Mouse (Mus musculus): ENCODE data around the gene Sept9.

Sept9 gene

DNA sequence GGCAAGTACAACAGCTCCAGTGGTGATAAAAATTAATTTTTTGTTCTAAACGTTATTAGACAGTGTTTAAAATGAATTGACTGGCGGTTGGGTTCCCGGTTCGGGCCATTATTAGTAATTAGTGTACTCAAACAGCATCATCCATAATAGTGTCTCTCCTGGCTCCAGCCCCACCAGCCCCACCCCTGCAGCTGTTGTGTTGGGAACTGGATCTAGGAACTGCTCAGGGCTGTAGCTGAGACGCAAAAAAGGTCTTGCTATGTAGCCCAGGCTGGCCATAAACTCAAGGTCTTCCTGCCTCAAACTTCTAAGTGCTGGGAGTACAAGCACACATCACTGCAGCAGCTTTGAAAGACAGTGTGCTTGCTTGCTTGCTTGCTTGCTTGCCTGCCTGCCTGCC, 180.3 kb downstream of the Sept9 start:
- DNase-seq (ENCODE audit: low spot score) = no peak

DNA sequence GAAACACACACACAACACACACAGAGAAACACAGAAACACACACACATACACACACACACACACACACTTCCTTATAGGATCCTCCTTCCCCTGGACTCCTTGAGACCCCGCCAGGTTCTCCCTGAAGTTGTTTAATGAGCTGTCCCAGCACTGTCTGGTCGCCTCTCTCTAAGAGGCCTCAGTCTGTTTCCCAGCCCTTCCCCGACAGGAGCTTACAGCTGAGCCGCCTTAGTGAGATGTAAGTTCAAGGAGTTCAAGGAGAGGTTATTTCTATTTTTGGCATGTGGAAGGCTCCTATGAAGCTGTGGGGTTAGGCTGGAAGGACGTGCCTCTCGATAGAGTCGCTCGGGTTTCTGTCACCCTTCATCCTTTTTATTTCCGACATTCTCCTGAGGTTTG, 184.8 kb downstream of the Sept9 start:
- DNase-seq (ENCODE audit: low spot score) = no peak

DNA sequence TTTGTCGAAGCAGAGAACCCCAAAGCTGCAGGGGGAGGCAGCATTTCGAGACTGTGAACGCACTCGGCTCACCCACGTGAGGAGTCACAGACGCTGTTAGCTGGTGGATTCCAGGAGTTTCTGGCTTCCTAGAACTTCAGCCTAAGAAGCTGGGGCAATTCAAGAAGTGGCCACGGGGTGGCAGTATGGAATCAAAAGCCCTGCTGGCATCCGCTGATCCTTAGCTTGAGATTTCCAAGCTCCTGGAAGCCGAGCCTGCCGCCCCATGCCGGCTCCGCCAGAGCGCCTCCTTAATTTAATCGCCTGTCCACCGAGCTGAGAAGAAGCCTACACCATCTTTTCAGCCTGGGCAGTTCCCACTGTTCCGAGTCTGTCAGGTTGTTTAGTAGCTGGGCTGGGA, 185.4 kb downstream of the Sept9 start:
- DNase-seq (ENCODE audit: low spot score) = peak; percentile 65

DNA sequence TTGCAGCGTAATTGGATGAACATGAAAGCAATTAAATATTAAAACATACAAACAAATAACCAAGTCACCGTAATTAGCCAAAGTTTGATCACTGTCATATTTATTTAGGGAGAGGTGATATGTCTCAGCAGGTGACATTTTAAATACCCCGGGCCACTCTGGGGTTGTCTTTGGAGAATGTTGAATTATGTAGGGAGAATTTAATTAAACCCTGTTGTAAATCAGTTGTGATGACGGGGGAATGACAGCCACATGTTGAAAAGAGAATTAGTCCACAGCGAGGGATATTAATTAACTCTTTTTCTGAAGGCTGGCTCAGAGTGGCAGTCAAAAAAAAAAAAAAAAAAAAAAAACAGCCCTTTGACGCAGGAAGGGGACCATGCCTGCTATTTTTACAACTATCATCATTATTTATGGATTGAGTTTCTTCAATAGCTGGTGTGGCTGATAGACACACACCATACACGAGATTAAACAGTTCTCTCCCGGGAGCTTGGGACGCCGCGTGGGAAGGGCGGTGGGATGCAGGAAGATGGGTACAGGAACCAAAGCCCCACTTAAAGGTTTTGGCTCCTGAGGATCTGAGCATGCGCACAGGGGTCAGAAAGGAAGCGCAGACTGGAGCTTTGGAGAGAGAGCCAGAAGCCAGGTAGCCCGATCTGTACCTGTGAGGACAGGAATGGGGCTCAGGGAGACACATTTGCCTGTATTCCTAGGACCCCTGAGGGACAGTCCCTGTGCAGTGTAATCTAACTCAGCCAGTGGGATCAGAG, 186.1 kb downstream of the Sept9 start:
- DNase-seq (ENCODE audit: low spot score) = no peak

DNA sequence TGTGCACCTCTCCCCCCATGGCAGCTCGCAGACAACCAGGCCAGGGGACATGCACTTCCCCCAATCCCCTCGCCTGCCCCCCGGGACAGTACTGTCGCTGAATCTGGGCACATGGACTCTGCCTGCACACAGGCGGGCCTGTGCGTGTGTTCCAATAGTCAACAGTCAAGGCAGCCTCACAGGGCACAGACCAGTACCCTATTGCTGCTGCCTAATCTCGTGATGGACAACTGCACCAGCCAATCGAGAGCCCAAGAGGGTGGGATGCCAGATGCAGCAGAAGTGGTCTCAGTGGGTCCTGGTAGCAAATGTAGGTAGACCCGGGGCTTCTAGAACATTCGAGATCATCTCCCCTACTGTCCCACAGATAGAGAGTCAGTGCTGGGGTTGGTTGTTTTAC, 187.8 kb downstream of the Sept9 start:
- no peak for DNase-seq (ENCODE audit: low spot score)

DNA sequence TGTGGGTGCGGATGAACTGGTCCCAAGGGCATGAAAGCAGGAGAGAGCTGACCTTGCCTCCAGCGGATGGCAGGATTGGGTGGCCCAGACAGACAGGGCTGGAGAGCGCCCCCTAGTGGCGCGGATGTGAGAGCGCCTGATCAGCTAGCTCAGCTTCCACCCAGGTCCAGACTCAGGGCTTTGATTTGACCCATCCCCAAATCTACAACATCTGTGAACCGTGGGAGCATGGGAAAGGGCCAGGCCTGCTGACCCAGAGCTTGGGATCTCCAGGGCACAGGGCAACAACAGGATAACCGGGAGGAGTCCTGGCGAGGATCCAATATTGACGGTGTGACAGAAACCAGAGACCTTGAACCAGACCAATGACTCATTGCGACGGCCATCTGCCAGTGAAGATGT, 190.5 kb downstream of the Sept9 start:
- peak; percentile 29 for DNase-seq (ENCODE audit: low spot score)

DNA sequence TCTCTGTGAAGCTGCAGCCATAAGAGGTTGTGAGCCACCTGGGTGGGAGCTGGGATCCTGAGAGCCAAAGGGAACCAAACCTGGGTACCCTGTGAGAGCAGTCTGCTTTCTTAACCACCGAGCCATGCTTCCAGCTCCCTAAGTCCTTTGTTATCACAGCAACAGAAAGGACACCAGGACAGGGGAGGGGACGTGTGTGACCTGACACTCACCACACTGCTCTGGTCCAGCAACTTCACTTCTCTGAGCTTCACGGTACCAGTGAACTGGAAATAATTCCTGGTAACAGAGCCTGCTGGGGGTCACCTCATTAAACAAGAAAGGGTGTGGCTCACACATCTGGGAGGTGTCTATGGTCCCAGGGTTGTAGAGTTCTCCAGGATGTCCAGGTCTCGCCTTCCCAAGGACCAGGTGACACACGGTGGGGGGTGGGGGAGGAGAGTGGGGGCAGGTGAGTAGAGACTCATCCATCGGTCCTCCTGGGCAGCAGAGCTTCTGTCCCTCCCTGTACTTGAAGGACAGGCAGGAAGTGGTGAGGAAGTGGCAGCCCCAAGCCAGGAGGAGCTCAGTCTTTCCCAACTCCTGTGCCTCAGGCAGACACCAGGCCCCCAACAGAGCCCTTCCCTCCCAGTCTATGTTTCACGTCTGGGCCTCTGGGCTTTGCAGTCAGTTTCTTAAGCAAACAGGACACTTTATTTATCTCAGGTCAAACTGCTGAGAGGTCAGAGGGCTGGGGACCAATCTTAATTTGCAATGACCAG, 191.5 kb downstream of the Sept9 start:
- DNase-seq (ENCODE audit: low spot score) = no peak

DNA sequence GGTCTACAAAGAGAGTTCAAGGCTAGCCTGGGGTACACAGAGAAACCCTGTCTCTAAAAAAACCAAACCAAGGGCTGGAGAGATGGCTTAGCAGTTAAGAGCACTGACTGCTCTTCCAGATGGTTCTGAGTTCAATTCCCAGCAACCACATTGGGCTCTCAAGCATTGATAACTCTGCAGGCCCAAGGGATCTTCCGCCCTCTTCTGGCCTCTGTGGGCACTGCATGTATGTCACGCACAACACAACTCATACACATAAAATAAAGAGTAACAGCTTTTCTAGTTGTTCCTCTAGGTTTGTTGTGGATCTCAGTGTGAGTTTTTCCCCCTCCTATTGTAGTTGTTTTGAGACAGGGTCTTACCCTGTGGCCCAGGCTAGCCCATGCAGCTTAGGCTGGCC, 192.8 kb downstream of the Sept9 start:
- DNase-seq (ENCODE audit: low spot score) = no peak

DNA sequence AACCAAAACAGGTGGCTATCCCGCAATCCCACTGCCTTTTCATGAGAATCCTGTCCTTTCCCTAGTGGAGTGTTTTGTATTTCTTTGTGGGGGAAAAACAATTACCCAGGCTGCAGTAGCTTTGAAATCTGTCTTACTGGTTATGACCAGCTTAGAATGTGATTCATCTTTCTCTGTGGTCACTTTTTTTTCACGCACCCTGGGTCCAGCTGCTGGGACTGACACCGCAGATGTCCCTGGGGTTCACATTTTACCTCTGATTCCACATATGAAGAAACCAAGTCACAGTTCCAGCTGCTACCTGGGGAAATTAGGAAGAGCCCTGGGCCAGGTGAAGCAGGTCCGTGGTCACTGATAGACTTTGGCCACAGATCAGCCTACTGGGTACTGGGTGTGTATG, 194.3 kb downstream of the Sept9 start:
- DNase-seq (ENCODE audit: low spot score) = no peak

DNA sequence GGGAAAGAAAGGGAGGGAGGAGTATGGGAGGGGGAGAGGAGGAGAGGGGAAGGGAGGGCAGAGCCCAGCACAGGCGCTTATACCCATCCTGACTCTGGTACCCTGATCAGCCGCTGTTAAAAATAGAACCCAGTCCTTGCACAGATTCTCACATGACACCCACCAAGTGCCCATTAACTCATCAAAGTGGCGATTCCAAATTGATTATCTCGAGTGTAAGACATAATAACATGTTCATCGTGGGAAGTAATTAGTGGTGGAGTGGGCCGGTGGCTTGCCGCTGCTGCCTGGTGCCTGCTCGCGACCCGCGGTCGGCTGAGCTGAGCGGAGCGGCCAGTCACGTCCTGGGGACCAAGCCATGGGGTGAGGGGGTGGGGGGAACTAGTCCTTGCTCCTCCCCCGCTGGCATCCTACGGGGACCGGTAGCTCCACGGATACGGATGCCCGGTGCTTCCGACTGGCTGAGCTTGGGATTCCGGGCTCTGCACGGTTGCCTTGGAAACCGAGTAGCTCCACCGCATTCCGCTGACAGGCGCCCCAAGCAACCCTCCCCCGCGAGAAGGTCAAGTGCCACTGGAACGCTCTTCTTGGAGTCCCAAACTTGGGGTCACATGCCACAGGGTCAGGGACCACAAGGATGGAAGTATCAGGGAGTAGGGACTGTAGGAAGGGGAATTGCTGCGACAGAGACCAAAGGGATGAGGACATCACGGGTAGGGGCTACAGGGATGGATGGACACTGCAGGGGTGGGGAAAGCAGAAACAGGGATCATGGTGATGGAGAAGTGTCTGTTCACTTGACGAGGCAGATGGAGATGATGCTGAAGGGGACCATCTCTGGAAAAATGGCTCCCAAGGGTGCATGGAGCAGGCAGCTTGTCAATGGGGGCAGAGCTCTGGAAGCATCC, 195.0 kb downstream of the Sept9 start:
- DNase-seq (ENCODE audit: low spot score) = no peak

DNA sequence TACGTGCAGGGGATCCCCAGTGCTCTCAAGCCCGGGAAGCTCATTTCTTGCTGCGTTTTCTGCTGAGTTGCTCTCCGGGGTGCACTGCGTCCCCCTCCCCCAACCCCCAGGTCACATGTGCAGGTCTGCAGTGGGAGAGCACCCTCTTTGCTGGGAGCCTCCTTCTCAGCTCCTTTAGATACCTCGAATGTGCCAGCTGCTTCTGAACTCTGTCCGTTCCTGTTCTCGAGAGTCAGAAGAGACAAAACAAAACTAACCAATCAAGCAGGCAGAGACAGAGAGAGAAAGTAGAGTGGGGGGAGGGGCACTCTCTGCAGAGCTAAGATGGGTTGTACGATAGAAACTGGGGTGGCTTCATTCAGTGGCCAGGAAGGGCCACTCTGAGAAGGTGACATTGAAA, 195.8 kb downstream of the Sept9 start:
- no peak for DNase-seq (ENCODE audit: low spot score)

DNA sequence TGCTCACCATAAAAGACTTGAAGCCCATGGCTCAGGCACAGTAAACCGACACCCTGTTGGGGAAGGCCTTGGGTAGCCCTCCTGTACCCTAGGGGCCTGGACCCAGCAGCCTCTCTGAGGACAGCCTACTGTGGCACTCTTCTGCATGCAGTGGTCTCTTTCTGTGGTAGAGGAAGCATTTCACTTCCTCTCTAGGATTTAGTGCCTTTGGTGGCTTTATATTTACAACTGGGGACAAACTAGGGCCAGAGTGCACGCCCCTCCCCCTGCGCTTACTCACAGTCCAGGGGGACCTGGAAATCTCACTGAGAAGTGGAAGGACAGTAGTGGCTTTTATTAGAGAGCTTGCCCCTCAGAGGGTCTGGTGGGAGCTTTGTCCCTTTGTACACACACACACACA, 197.5 kb downstream of the Sept9 start:
- no peak for DNase-seq (ENCODE audit: low spot score)

DNA sequence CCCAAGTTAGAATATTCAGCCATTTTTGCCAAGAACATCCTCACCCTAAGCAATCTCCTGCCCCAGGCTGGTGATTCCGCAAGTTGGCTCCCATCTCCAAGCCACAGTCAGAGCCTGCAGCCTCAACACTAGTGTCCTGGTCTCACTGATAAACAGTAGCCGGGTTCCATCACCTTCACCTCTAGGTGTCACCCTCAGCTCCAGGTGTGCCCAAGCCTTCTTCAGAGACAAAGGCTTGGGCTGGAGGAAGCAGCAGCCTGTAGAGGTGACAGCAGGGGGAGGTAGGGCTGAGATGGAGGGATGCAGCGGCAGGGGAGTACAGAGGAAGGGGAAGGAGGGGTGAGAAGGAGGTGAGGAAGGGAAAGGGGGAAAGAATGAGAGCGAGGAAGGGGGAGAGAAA, 198.3 kb downstream of the Sept9 start:
- peak; percentile 34 for DNase-seq (ENCODE audit: low spot score)

DNA sequence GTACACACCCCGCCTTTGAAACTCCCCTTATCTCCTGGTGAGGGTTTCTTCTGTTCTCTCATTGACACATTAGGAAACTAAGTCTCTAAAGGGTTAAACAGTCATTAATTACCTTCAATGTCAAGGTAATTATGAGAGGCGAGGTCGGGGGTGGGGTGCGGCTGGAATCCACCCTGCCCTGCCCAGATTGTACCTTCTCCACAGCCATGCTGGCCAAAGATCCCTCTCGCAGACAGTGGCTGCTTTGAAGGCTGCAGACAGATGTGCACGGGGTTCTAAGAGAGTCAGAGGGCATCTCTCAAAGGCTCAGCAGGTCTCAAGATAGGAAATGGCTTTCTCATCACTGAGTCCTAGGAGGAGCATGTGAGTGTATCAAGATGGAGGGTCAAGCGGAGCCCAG, 198.7 kb downstream of the Sept9 start:
- no peak for DNase-seq (ENCODE audit: low spot score)

DNA sequence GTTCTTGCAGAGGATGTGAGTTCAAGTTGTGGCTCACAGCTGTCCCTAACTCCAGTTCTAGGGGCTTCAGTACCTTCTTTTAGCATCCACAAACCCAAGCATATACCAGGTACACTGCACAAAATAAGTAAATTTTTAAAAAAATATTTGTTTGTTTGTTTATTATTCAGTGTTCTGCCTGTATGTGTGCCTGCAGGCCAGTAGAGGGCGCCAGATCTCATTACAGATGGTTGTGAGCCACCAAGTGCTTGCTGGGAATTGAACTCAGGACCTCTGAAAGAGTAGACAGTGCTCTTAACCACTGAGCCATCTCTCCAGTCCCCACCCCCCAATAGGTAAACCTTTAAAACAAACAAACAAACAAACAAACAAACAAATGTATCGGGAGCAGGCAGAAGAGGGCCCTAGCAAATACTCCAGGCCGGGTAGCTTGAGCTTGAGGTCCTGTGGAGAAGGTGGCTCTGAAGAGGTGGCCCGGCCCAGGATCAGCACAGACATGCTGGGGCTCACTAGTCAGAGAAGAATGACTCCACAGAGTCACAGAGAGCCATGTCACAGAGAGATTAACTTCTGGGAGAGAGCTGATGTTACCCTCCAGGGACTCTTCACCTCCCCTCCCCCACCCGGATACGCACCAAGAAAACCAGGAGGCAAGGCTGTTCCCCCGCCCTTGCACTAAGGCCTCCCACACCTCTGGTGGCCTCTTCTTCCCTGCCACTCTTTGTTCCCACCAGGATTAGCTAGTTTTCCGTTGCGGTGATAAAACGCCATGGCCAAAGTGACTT, 202.3 kb downstream of the Sept9 start:
- DNase-seq (ENCODE audit: low spot score) = no peak

DNA sequence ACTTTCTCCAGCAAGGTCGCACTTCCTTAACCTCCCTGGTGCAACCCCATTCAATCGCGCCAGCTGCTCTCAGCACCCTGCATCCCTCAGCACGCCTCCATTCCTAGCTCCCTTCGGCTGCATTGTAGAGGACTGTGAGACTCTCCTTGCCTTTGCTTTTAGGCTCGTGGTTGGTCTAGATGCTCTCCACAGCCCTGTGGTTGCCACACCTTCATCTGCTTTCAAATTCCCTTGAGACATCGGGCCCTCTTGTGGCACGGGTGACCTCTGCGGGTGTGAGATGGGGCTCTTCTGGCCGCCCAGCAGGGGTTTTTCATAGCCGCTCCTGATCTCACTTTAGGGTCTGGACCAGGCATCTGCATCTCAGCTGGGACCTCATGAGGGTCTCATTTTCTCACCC, 203.1 kb downstream of the Sept9 start:
- DNase-seq (ENCODE audit: low spot score) = no peak

DNA sequence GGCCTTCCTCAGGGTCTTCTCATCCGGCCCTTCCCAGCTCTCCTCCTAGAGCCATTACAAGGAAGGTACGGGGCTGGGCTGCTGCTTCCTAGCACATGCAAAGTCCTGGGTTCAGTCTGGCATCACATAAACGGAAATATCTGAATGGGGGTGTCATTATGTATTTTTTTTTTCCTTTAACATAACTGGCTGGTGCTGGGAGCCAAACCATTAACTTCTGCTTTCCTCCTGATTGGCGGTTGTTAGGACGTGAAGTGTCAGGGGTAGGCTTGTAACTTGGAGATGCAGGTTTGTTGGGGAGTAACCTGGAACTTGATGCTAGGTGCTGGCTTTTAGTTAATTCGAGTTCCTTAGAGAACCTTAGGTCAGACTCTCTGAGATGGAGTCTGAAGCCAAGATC, 203.6 kb downstream of the Sept9 start:
- no peak for DNase-seq (ENCODE audit: low spot score)

DNA sequence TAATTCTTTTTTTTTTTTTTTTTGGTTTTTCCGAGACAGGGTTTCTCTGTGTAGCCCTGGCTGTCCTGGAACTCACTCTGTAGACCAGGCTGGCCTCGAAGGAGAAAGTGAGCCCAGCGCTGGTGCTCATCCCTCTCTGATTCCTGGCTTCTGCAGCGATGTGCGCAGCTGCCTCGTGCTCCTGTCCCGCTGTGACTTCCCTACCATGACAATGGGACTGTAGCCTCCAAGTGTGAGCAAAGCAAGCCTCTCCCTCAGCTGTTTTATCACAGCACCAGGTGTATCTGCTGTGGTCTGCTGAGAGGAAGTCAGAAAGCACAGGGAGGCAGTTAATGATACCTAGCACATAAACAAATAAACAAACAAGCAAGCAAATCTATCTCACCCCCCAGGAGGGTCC, 204.3 kb downstream of the Sept9 start:
- no peak for DNase-seq (ENCODE audit: low spot score)

DNA sequence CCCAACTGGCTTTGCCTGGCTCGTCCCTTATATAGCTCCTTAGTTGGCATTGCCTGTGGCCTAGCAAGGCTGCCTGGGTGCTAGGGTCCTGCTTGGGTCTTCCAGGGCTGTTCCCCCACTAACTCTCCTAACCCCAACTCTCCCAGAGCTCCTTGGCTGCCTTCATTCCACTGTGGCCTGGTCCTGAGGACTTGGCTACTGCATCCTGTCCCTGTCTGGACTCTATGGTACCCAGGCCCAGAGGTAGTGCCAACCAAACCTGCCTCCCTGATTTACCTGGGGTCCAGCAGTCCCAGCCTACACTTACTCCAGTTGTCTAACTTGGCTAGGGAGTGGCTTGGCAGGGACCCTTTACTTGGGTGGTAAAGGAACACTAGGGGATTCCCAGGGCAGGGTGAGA, 207.2 kb downstream of the Sept9 start:
- DNase-seq (ENCODE audit: low spot score) = no peak

DNA sequence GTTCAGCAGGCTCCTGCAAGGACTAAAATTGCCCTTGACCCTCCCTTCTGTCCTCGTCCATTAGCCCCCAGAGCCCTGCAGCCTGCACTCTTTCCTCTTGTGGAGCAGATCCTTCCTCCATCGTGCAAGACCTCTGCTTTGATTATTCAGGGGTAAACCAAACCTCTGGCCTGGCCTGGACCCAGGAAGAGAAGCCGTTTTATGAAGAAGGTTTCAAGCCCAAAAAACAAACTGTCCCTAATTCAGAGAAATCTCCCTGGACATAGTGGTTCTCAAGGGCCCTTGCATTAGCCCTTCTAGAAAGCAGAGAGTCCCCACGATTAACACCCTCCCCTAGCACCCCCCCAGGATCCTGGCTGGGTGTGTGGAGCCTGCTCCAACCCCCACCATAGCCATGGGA, 207.7 kb downstream of the Sept9 start:
- DNase-seq (ENCODE audit: low spot score) = no peak

DNA sequence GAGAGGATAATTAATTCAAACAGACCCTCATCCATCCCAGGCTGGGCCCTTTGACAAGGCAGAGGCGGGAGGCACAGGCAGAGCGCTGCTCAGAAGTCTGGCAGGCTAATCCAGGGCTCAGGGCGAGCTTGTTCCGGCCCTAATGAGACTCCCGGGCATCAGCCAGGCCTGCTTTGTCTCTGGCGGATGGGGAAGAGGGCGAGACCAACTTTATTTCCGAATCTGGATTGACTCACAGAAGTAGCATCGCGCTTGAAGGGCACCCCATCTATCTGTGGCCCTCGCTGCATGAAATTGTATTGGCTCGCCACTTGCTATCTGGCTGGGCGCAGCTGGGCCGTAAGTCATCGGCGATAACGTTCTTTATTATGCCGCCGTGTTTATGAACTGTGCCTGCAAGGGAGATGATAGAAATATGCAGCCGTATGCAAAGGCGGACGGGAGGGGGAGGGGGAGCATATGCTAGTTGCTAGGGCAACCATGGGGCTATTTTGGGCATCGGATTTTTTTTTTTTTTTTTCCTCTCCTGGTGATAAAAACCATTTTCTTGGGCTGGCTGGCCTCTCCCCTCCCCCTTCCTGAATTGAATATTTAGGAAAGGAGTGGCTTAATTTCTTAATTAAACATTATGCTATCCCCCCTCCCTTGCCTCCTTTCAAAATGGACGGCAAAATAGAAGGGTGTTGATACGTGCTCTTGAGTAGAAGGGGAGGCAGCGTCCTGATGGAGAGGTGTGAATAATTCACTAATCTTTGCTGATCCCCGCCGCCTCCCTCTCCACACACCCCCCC, 208.4 kb downstream of the Sept9 start:
- DNase-seq (ENCODE audit: low spot score) = no peak

Data from T-cell, adult 2 months (primary cell).